Mouse (Mus musculus) forebrain, embryonic 15.5 days (tissue): ENCODE measurements around the gene Mier1. TPM values are rescaled to one million over a fixed set of nuclear protein-coding genes. Genes with fewer than 3 reads are reported as not detected.

ENCODE experiments used
- ATAC-seq: fragments of 200-750 bp; cut with Nextera tagmentation; replicated peaks from 2 replicates; pipeline ENCODE4 v1.8.0; 2017; ENCODE audit warnings: mild to moderate bottlenecking, moderate TSS enrichment, moderate library complexity
- H3K27ac ChIP-seq: fragments of 300-500 bp; sonication (generic); replicated peaks from 2 replicates; pipeline ENCODE4 v1.5.1; 2015; ENCODE audit warnings: mild to moderate bottlenecking, inconsistent platforms
- H3K27me3 ChIP-seq: fragments of 300-500 bp; sonication (generic); 2 replicates; pipeline ENCODE4 v1.6.1; 2015; ENCODE audit warnings: inconsistent platforms
- H3K36me3 ChIP-seq: fragments of 300-500 bp; sonication (generic); 2 replicates; pipeline ENCODE4 v1.6.1; 2015; ENCODE audit warnings: mild to moderate bottlenecking, inconsistent platforms
- H3K4me1 ChIP-seq: fragments of 300-500 bp; sonication (generic); 2 replicates; pipeline ENCODE4 v1.6.1; 2015; ENCODE audit warnings: inconsistent platforms
- H3K4me2 ChIP-seq: fragments of 300-500 bp; sonication (generic); replicated peaks from 2 replicates; pipeline ENCODE4 v1.6.1; 2015; ENCODE audit warnings: mild to moderate bottlenecking, inconsistent platforms
- H3K4me3 ChIP-seq: fragments of 300-500 bp; sonication (generic); 2 replicates; pipeline ENCODE4 v1.5.1; 2015; ENCODE audit warnings: mild to moderate bottlenecking, inconsistent platforms
- H3K9ac ChIP-seq: fragments of 300-500 bp; sonication (generic); replicated peaks from 2 replicates; pipeline ENCODE4 v1.6.1; 2015; ENCODE audit warnings: mild to moderate bottlenecking, inconsistent platforms
- H3K9me3 ChIP-seq: fragments of 300-500 bp; sonication (generic); 2 replicates; pipeline ENCODE4 v1.6.1; 2016; ENCODE audit warnings: inconsistent platforms
- WGBS: fragments of 180-500 bp; shearing (Covaris S2); methylation state at CpG from one replicate; pipeline ENCODE4 v1.1.7; 2015; ENCODE audit warnings: mixed read lengths; 5-methylcytosine and 5-hydroxymethylcytosine counted together
- polyA plus RNA-seq: library from polyadenylated mRNA; unstranded; fragments of >200 nt; fragmentation: Nextera tagmentation; extraction: Ambion mirVana; gene quantifications from 2 replicates; pipeline ENCODE4 v1.2.1, GENCODE M21; 2015

The Mier1 gene
- polyA plus RNA-seq: 36.4 and 38.0 TPM in 2 replicates

DNA sequence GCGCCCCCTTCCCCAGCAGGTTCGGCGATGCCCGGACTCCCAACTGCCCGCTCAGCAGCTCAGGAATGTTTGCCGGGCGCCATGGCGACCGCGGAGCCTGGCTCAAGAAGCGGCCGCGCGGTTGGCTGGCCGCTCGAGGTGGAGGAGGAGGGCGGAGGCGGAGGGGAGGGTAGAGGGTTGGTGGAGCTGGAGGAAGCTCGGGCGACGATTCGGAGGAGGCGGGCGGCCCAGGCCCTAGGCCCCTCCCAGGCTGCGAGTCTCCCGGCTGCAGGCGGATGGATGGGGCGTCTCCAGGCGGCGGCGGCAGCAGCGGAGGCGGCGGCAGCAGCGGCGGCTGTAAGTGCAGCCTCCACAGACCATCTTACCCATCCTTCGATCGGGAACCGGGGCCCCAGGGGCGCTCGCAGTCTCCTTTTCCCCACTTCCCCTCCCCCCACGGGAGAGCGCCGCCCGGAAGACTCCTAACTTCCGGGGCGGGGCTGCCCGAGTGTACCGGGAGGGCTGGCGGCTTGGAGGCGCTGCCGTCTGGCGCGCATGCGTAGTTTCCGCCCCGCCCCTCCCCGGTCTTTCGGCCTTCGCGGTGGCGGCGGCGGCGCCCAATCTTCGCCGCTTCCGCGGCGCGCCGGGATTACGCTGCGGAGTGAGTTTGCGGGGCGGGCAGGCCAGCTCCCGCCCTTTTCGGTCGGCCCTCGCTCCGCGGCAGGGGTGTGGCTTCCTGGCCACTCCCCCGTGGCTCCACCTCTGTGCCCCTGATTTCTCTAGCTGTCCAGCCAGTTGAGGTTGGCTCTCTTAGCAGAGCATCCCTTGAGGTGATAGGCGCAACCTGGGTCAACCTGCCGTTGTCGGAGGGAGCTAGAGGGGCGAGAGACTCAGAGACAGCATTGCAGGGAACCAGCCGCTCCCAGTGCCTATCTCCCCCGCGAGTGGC lies at the start of gene Mier1, which contains the start of gene Wdr78:
Gene Mier1, plus strand, starts transcription at position 207 of the 928 bp plus-strand sequence.
Gene Wdr78, minus strand, starts transcription at position 372 of the 928 bp plus-strand sequence.
- Histone ChIP-seq H3K27me3 (no peaks in the 10 kb centered on the region), H3K4me2 (peak within 1 kb of the TSS; percentile 64), H3K9me3 (no peaks in the 10 kb centered on the region), H3K27ac (peak within 1 kb of the TSS; percentile 100), H3K4me3 (peak within 1 kb of the TSS; percentile 81), H3K4me1 (peaks cover 39% of the 10 kb centered on the region), H3K36me3 (peaks cover 6% of the 10 kb centered on the region; the same call in 1 of the 2 replicates), H3K9ac (peak within 1 kb of the TSS; percentile 82)
- WGBS: under 1% methylated on average over 87 of the region's 90 CpGs
- peak; percentile 100 for ATAC-seq

GRCm38 (mm10) chr4:103064421-103064820 lies 49.8 kb upstream of the Mier1 start:
- H3K9me3 ChIP-seq: no peaks in the 10 kb centered on the region
- no peaks in the 10 kb centered on the region for H3K27me3 ChIP-seq
- ATAC-seq: no peak
- no peaks in the 10 kb centered on the region; the same call in 1 of the 2 replicates for H3K4me1 ChIP-seq
- H3K4me3 ChIP-seq: no peak overlapping the region
- no peak overlapping the region for H3K9ac ChIP-seq
- no peaks in the 10 kb centered on the region for H3K36me3 ChIP-seq
- no peak overlapping the region for H3K4me2 ChIP-seq
- 74% methylated on average over 2 of the region's 2 CpGs for WGBS
- no peak overlapping the region for H3K27ac ChIP-seq

DNA sequence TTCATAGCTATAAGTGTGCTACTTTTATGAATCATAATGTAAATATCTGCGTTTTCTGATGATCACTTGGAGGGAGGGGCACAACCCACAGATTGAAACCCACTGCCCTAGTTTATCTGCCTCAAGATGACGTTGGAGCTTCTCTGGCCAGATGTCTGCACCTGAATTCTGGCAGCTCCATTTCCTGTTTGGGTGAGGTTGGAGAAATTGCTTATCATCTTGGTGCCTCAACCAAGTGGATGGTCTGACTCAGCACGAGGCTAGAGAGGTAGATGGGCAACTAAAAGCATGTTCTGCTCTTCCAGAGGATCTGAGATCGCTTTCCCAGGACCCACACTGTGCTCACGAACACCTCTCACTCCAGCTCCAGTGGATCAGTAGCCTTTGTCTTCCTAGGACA lies 49.2 kb upstream of the Mier1 start:
- no peak overlapping the region for H3K9ac ChIP-seq
- H3K4me2 ChIP-seq: no peak overlapping the region
- H3K4me1 ChIP-seq: no peaks in the 10 kb centered on the region; the same call in 1 of the 2 replicates
- H3K36me3 ChIP-seq: no peaks in the 10 kb centered on the region
- H3K4me3 ChIP-seq: no peak overlapping the region
- no peaks in the 10 kb centered on the region for H3K27me3 ChIP-seq
- no peak for ATAC-seq
- 82% methylated on average over 5 of the region's 5 CpGs for WGBS
- H3K9me3 ChIP-seq: no peaks in the 10 kb centered on the region
- H3K27ac ChIP-seq: no peak overlapping the region

DNA sequence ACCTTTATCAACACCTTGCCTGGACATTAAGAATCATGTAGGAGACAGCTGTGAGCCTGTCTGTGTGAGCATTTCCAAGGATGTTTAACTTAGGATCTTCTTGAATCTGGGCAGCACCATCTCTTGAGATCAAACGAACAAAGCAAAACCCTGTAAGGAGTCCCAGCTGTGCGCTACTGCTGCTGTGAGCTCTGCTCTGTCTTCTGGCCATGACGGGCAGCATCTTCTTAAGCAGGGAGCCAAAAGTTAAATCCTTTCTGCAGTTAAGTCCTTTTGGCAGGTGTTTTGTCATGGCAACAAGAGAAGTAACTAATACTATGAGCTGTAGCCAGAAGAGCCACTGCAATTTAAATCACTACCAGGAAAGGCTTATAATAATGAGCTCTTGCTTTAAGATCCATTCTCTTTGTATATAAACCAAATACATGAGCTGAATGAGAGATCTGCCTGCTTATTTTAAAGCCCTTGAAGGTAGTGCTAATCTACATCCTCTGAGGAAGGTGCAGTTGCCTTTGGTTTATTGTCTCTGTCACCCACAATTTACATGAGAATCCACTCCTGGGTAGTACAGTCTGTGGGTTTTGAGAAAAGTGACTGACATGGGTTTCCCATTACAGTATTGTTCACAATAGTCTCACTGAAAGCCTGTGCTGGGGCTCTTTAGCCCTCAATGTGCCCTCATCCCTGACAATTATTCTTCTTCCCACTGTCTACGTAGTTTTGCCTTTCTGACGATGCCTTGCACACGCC lies 46.1 kb upstream of the Mier1 start:
- Histone ChIP-seq H3K27ac (no peak overlapping the region), H3K9ac (no peak overlapping the region), H3K4me2 (no peak overlapping the region), H3K27me3 (no peaks in the 10 kb centered on the region), H3K4me3 (no peak overlapping the region), H3K4me1 (no peaks in the 10 kb centered on the region; the same call in 1 of the 2 replicates), H3K36me3 (no peaks in the 10 kb centered on the region), H3K9me3 (no peaks in the 10 kb centered on the region)
- WGBS: 32% methylated on average over 6 of the region's 6 CpGs
- no peak for ATAC-seq

DNA sequence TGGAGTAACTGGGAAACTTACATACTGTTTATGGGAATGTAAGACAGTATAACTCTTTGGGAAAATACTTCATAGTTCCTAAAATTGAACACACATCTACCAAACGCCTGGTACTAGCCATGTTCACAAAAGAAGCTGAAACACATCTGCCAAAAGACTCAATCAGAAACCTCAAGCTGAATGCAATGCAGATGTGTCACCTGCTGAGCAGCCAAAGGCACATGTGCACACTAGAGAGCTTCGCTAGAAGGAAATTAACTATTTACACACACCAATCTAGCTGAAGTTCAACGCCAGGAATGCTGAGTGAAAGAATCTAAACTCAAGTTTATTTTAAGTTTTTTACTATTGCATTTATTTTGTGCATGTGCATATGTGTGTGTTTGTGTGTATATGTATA lies 43.6 kb upstream of the Mier1 start:
- Histone ChIP-seq H3K4me3 (no peak overlapping the region), H3K4me1 (no peaks in the 10 kb centered on the region; the same call in 1 of the 2 replicates)
- WGBS: 69% methylated on average over 3 of the region's 3 CpGs

GRCm38 (mm10) chr4:103085237-103085636 lies 29.0 kb upstream of the Mier1 start:
- Histone ChIP-seq H3K9ac (no peak overlapping the region), H3K4me3 (no peak overlapping the region), H3K9me3 (no peaks in the 10 kb centered on the region), H3K36me3 (no peaks in the 10 kb centered on the region), H3K4me1 (no peaks in the 10 kb centered on the region), H3K4me2 (no peak overlapping the region), H3K27ac (no peak overlapping the region), H3K27me3 (no peaks in the 10 kb centered on the region)
- 93% methylated on average over 5 of the region's 5 CpGs for WGBS
- ATAC-seq: no peak

More for the DNA sequence above, 43.6 kb upstream of the Mier1 start:
- H3K4me2 ChIP-seq: no peak overlapping the region
- H3K9me3 ChIP-seq: no peaks in the 10 kb centered on the region
- no peaks in the 10 kb centered on the region for H3K27me3 ChIP-seq
- no peaks in the 10 kb centered on the region for H3K36me3 ChIP-seq
- H3K9ac ChIP-seq: no peak overlapping the region
- no peak for ATAC-seq
- no peak overlapping the region for H3K27ac ChIP-seq

GRCm38 (mm10) chr4:103095921-103096320 lies 18.3 kb upstream of the Mier1 start:
- 91% methylated on average over 8 of the region's 8 CpGs for WGBS

GRCm38 (mm10) chr4:103098532-103098931 lies 15.7 kb upstream of the Mier1 start:
- Histone ChIP-seq H3K4me1 (no peaks in the 10 kb centered on the region), H3K27me3 (no peaks in the 10 kb centered on the region), H3K4me3 (no peak overlapping the region), H3K9ac (no peak overlapping the region), H3K36me3 (no peaks in the 10 kb centered on the region), H3K27ac (no peak overlapping the region), H3K4me2 (no peak overlapping the region), H3K9me3 (no peaks in the 10 kb centered on the region)
- WGBS: 91% methylated on average over 5 of the region's 5 CpGs
- ATAC-seq: no peak

More at GRCm38 (mm10) chr4:103095921-103096320, 18.3 kb upstream of the Mier1 start:
- Histone ChIP-seq H3K4me3 (no peak overlapping the region), H3K9ac (no peak overlapping the region), H3K36me3 (no peaks in the 10 kb centered on the region), H3K4me1 (no peaks in the 10 kb centered on the region), H3K9me3 (no peaks in the 10 kb centered on the region), H3K27ac (no peak overlapping the region), H3K4me2 (no peak overlapping the region), H3K27me3 (no peaks in the 10 kb centered on the region)
- ATAC-seq: no peak

DNA sequence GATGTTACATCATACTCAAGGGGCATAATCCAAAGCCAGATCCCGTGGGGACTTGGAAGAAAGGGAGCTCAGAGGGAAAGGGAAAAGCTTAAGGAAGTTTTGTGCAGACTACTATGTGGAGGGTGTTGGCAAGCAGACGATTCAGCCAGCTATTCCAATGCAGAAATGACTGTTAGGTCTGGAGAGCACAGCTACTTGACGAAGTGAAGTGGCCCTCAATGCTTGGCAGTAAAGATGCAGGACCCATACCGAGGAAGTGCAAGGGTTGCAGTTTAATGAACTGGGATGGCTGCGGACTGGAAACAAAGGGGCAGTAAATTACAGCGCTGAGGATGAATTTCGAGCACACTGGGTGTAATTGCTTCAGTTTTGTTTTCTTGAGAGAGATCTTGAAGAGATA lies 1.5 kb upstream of the Mier1 start:
- H3K27me3 ChIP-seq: no peaks in the 10 kb centered on the region
- H3K9ac ChIP-seq: no peak overlapping the region
- peak overlapping the region; percentile 81 for H3K4me3 ChIP-seq
- WGBS: 21% methylated on average over 7 of the region's 7 CpGs
- peaks cover 33% of the 10 kb centered on the region for H3K4me1 ChIP-seq
- peak overlapping the region; percentile 64 for H3K4me2 ChIP-seq
- no peak for ATAC-seq
- no peak overlapping the region for H3K27ac ChIP-seq
- H3K9me3 ChIP-seq: no peaks in the 10 kb centered on the region
- H3K36me3 ChIP-seq: peaks cover 6% of the 10 kb centered on the region; the same call in 1 of the 2 replicates

DNA sequence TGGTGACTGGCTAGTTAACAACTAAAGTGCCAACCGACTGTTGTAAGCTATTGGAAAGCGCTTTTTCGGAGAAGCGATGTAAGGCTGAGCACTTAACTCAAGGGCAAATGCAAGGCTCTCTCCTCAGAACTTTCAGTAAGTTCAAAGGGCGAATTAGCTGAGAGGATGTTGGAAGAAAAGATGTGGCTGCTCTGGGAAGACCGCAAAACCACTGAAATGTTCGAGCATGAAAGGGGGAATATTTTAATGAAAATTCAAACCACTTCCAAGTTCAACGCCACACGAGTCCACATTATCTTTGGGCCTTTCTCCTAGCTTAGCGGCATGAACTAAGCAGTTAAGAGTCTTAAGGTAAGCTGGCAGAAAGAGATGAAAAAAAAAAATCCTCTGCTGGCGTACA lies 788 bp upstream of the Mier1 start:
- peak overlapping the region; percentile 81 for H3K4me3 ChIP-seq
- peaks cover 33% of the 10 kb centered on the region for H3K4me1 ChIP-seq
- no peak for ATAC-seq
- peaks cover 6% of the 10 kb centered on the region; the same call in 1 of the 2 replicates for H3K36me3 ChIP-seq
- WGBS: 6% methylated on average over 11 of the region's 11 CpGs
- no peaks in the 10 kb centered on the region for H3K27me3 ChIP-seq
- H3K4me2 ChIP-seq: peak overlapping the region; percentile 64
- peak overlapping the region; percentile 100 for H3K27ac ChIP-seq
- peak overlapping the region; percentile 82 for H3K9ac ChIP-seq
- H3K9me3 ChIP-seq: no peaks in the 10 kb centered on the region

DNA sequence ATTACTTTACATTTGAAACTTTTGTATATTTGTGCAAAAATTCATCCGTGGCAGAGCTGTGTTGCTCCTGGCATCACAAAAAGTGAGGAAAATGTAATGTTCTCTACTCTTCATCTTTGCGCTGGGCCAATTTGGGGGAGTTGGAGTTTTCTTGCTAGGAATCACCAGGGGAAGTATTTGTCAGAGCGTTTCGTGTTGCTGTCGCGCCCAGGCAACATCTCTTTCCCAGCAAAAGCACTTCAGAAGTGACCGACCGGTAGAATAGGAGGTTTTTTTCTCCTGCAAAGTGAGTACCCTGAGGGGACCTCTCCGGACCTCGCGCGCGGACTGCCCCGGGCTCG lies 4.7 kb downstream of the Mier1 start:
- Histone ChIP-seq H3K9me3 (no peaks in the 10 kb centered on the region), H3K27ac (peak overlapping the region; percentile 76), H3K27me3 (no peaks in the 10 kb centered on the region), H3K9ac (peak overlapping the region; percentile 77), H3K4me1 (peaks cover 40% of the 10 kb centered on the region), H3K4me2 (peak overlapping the region; percentile 91), H3K36me3 (peaks cover 6% of the 10 kb centered on the region; the same call in 1 of the 2 replicates), H3K4me3 (peak overlapping the region; percentile 78)
- ATAC-seq: no peak
- under 1% methylated on average over 15 of the region's 15 CpGs for WGBS
